Mouse (Mus musculus) cortical plate, adult 2 months (tissue): ENCODE results near the gene Plxna4.

ENCODE experiments used
- CTCF ChIP-seq: fragments of 200-500 bp; IDR thresholded peaks from 2 replicates; pipeline ENCODE4 v1.5.1; 2011; ENCODE audit warnings: mild to moderate bottlenecking, control low read depth, low read length; ENCODE audit not compliant: insufficient read depth; ENCODE audit errors: extremely low read depth
- POLR2A ChIP-seq: fragments of 200-500 bp; IDR thresholded peaks from 2 replicates; pipeline ENCODE4 v1.6.1; 2011; ENCODE audit warnings: mild to moderate bottlenecking, low read length, control low read depth; ENCODE audit not compliant: insufficient read depth; ENCODE audit errors: extremely low read depth

GRCm38 (mm10) chr6:32392262-32392661, 195.7 kb downstream of the Plxna4 start:
- TF ChIP-seq CTCF: no peak
- TF ChIP-seq POLR2A: no peak
